Mouse (Mus musculus) olfactory bulb, adult 2 months (tissue): ENCODE data around the gene E130308A19Rik.

Experiments
- CTCF ChIP-seq: fragments of 200-500 bp; IDR thresholded peaks from 2 replicates; pipeline ENCODE4 v1.5.1; 2012; ENCODE audit warnings: low read depth, mild to moderate bottlenecking, low read length, moderate library complexity; ENCODE audit not compliant: insufficient read depth
- POLR2A ChIP-seq: fragments of 200-500 bp; IDR thresholded peaks from 2 replicates; pipeline ENCODE4 v1.6.1; 2012; ENCODE audit warnings: mild to moderate bottlenecking, low read depth, low read length, moderate library complexity; ENCODE audit not compliant: insufficient read depth

GRCm38 (mm10) chr4:59727878-59728261, 101.9 kb downstream of the E130308A19Rik start:
- TF ChIP-seq CTCF (no peak), POLR2A (no peak)
